Mouse (Mus musculus) stomach, embryonic 15.5 days (tissue): ENCODE results near the gene Dhcr24. TPM values are rescaled to one million over a fixed set of nuclear protein-coding genes. Genes with fewer than 3 reads are reported as not detected.
A peak's percentile ranks its signal among the peaks of the same experiment; 100 is the strongest.

ENCODE experiments used
- ATAC-seq: fragments of 200-750 bp; cut with Nextera tagmentation; 2 replicates; pipeline ENCODE4 v1.8.0; 2017; ENCODE audit warnings: low read depth, moderate number of reproducible peaks, moderate TSS enrichment; ENCODE audit not compliant: insufficient read depth, low FRiP score
- H3K27ac ChIP-seq: fragments of 300-500 bp; sonication (generic); 2 replicates; pipeline ENCODE4 v1.5.1; 2015; ENCODE audit warnings: mild to moderate bottlenecking, inconsistent platforms
- H3K27me3 ChIP-seq: fragments of 300-500 bp; sonication (generic); replicated peaks from 2 replicates; pipeline ENCODE4 v1.6.1; 2015; ENCODE audit warnings: inconsistent platforms
- H3K36me3 ChIP-seq: fragments of 300-500 bp; sonication (generic); 2 replicates; pipeline ENCODE4 v1.6.1; 2015; ENCODE audit warnings: inconsistent platforms
- H3K4me1 ChIP-seq: fragments of 300-500 bp; sonication (generic); 2 replicates; pipeline ENCODE4 v1.6.1; 2015; ENCODE audit warnings: inconsistent platforms
- H3K4me2 ChIP-seq: fragments of 300-500 bp; sonication (generic); 2 replicates; pipeline ENCODE4 v1.6.1; 2015; ENCODE audit warnings: mild to moderate bottlenecking, inconsistent platforms
- H3K4me3 ChIP-seq: fragments of 300-500 bp; sonication (generic); replicated peaks from 2 replicates; pipeline ENCODE4 v1.5.1; 2015; ENCODE audit warnings: inconsistent platforms
- H3K9ac ChIP-seq: fragments of 300-500 bp; sonication (generic); 2 replicates; pipeline ENCODE4 v1.6.1; 2015; ENCODE audit warnings: inconsistent platforms
- H3K9me3 ChIP-seq: fragments of 300-500 bp; sonication (generic); 2 replicates; pipeline ENCODE4 v1.6.1; 2016; ENCODE audit warnings: inconsistent platforms
- WGBS: fragments of 180-500 bp; shearing (Covaris S2); methylation state at CpG from one replicate; pipeline ENCODE4 v1.1.7; 2015; 5-methylcytosine and 5-hydroxymethylcytosine counted together
- polyA plus RNA-seq: library from polyadenylated mRNA; unstranded; fragments of >200 nt; fragmentation: Nextera tagmentation; extraction: Ambion mirVana; gene quantifications from 2 replicates; pipeline ENCODE4 v1.2.1, GENCODE M21; 2015

Dhcr24 gene
- polyA plus RNA-seq, 1 experiment from 2014 or later, result 7.7 TPM

DNA sequence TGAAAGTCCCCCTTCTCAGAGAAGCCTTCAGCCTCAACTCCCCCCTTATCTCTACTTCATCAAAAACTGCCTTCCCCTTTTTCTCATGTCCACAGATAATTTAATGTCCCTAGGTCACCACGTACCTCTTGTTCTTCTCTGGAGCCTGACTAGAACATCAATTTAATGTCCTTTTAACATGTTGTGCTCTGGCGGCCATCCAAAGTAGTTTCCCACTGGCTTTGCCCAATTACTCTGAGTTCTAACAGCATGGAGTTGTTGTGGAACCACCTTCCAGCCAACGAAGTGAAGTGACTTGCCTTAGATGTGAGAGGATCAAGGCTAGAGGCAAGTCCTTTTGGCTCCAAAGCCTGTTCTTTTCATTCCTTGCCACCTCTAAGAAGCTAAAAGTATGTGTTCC is 19.3 kb upstream of the Dhcr24 start:
- Histone ChIP-seq H3K9ac (no peak overlapping the region), H3K36me3 (no peaks in the 10 kb centered on the region), H3K9me3 (no peaks in the 10 kb centered on the region), H3K4me2 (no peak overlapping the region), H3K4me1 (no peaks in the 10 kb centered on the region), H3K27me3 (no peaks in the 10 kb centered on the region), H3K27ac (no peak overlapping the region), H3K4me3 (no peak overlapping the region)
- WGBS, result 44% methylated on average over 3 of the region's 3 CpGs
- no peak for ATAC-seq

DNA sequence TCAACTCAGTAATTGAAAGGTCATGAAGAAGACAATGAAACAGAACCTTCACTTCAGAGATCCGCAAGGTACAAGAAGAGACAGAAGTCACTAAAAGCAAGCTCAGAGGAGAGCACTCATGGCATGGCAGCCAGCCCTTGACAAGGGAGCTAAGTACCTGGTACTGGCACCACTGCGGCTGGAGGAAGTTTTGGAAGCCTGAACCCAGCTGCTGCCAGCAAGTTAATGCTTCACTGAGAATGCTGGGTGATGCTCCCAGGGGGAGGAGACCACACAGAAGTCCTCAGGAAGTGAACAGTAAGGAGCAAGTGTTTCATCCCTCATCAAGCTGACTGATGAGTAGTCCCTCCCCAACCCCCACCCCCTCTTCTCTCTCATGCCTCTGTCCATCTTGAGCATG is 18.6 kb upstream of the Dhcr24 start:
- 82% methylated on average over 2 of the region's 2 CpGs for WGBS
- no peaks in the 10 kb centered on the region for H3K4me1 ChIP-seq
- no peaks in the 10 kb centered on the region for H3K9me3 ChIP-seq
- ATAC-seq, result no peak
- H3K36me3 ChIP-seq, result no peaks in the 10 kb centered on the region
- H3K4me3 ChIP-seq, result no peak overlapping the region
- no peak overlapping the region for H3K27ac ChIP-seq
- H3K4me2 ChIP-seq, result no peak overlapping the region
- no peaks in the 10 kb centered on the region for H3K27me3 ChIP-seq
- H3K9ac ChIP-seq, result no peak overlapping the region

DNA sequence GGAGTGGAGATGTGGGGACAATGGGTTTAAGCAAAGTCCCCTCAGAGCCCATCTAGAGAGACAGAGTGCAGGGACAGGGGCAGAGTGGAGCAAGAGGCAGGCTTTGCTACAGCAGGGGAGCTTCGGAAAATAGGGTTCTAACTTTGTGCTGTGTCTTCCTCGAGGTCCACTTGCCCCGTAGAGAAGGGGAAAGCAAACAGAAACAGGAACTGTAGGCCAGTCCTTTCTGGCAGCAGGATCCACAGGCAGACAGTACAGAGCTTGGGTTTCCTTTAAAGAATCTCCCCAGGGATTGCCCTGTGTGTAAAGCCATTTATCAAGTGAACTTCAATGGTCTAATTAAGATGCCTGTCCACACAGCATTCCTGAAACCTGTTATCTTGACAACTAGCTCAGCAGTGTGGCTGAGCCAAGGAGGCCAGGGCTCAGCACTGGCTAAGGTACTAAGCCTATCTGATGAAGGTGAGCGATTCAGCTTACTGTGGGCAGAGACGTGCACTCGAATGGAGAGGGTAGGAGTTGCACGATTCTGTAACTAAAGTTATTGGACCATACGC is 14.9 kb upstream of the Dhcr24 start:
- no peak; the same call in 1 of the 2 replicates for ATAC-seq
- H3K27me3 ChIP-seq, result no peaks in the 10 kb centered on the region
- H3K9me3 ChIP-seq, result no peaks in the 10 kb centered on the region
- no peak overlapping the region for H3K9ac ChIP-seq
- no peak overlapping the region for H3K4me2 ChIP-seq
- H3K27ac ChIP-seq, result no peak overlapping the region
- WGBS, result 40% methylated on average over 8 of the region's 8 CpGs
- H3K4me3 ChIP-seq, result no peak overlapping the region
- no peaks in the 10 kb centered on the region for H3K4me1 ChIP-seq
- H3K36me3 ChIP-seq, result no peaks in the 10 kb centered on the region

DNA sequence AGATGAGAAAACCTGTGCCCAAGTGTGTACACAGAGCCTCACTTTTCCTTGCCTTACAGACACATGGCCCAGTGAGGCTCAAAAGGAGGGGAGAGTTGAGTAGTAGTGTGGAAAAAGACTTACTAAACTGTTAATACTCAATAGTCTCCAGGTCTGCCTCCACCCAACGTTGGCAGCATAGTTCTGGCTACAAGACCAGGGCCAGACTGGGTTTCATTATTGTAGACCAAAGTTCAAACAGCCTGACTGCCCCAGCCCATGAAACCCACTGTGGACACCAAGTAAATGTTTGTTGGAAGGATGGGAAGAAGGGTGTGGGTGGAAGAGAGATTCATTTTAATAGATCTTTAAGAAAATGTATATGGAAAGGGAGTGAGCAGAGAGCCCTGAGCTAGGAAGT is 13.9 kb upstream of the Dhcr24 start:
- WGBS, result 59% methylated on average over 1 of the region's 1 CpGs
- H3K27me3 ChIP-seq, result no peaks in the 10 kb centered on the region
- no peak for ATAC-seq

DNA sequence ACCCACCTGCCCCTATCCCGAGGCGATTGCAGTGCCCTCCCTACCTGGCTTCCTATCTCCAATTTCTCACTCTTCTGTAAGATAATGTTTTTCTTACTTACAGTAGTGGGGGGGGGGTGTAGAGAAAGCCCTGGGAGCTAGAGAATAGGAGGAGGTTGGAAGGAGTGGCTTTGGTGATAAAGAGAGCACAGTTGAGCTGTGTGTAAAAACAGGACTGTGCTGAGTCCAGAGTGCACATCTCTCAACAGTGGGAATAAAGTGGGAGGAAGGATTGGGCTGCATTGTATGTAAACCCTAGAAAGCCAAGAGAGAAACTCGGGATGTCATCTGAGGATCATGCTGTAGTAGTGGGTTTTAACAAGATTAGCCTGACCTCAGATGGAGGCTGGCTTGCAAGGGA is 12.7 kb upstream of the Dhcr24 start:
- WGBS, result 69% methylated on average over 3 of the region's 3 CpGs
- Histone ChIP-seq H3K27ac (no peak overlapping the region), H3K9ac (no peak overlapping the region), H3K4me2 (no peak overlapping the region), H3K4me3 (no peak overlapping the region), H3K4me1 (no peaks in the 10 kb centered on the region), H3K9me3 (no peaks in the 10 kb centered on the region), H3K36me3 (no peaks in the 10 kb centered on the region), H3K27me3 (no peaks in the 10 kb centered on the region)
- ATAC-seq, result no peak

More for the DNA sequence above, 13.9 kb upstream of the Dhcr24 start:
- H3K4me1 ChIP-seq, result no peaks in the 10 kb centered on the region
- no peak overlapping the region for H3K9ac ChIP-seq
- H3K4me3 ChIP-seq, result no peak overlapping the region
- H3K9me3 ChIP-seq, result no peaks in the 10 kb centered on the region
- no peaks in the 10 kb centered on the region for H3K36me3 ChIP-seq
- no peak overlapping the region for H3K27ac ChIP-seq
- H3K4me2 ChIP-seq, result no peak overlapping the region

DNA sequence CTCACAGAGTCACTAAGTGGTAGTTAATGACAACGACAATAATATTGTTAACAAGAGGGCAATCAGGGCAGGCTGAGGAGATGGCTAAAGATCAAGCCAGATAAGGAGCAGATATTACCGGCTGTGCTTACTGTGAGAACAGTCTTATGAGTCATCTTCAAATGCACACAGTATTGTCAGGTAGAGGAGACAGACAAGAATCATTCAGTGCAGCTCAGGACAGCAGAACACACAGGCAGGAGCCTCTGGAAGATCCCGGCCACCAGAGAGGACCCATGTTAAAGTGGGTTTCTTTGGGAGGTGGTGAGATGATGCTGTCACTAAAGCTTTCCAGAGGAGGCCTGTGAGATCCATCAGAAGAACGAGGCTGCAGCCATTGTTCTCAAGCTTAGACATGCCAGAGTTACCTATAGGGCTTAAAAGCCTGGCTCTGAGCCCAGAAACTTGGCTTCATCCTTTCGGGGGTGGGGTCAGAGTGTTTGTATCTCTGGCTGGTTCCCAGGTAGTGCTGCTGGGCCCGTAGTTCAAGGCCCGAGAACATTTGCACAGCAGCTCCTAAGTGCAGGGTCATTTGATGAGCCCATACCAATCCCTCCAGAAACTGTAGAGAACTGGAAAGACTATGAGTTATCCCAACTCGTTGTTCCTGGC is 10.2 kb upstream of the Dhcr24 start:
- 56% methylated on average over 8 of the region's 8 CpGs for WGBS
- no peaks in the 10 kb centered on the region for H3K9me3 ChIP-seq
- no peak for ATAC-seq
- no peak overlapping the region for H3K4me2 ChIP-seq
- no peak overlapping the region for H3K4me3 ChIP-seq
- H3K9ac ChIP-seq, result no peak overlapping the region
- H3K4me1 ChIP-seq, result no peaks in the 10 kb centered on the region
- H3K36me3 ChIP-seq, result no peaks in the 10 kb centered on the region
- H3K27ac ChIP-seq, result 0 out of 2 replicates have a peak overlapping the region, but pooled peaks have one; percentile 22
- no peaks in the 10 kb centered on the region for H3K27me3 ChIP-seq

DNA sequence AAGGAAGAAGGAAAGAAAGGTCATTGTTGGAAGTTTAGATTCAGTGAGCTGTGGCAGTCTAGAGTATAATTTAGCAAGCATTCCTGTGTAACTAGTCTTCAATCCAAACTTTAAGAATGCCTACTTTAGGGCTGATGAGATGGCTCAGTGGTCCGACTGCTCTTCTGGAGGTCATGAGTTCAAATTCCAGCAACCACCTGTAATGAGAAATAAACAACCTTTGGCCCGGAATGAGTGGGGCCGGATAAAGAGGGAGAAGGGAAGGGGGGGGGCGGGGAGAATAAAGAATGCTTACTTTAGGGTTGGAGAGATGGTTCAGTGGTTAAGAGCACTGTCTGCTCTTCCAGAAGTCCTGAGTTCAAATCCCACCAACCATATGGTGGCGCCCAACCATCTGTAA is 3.6 kb upstream of the Dhcr24 start:
- WGBS, result 64% methylated on average over 5 of the region's 5 CpGs
- H3K9ac ChIP-seq, result no peak overlapping the region
- ATAC-seq, result no peak

DNA sequence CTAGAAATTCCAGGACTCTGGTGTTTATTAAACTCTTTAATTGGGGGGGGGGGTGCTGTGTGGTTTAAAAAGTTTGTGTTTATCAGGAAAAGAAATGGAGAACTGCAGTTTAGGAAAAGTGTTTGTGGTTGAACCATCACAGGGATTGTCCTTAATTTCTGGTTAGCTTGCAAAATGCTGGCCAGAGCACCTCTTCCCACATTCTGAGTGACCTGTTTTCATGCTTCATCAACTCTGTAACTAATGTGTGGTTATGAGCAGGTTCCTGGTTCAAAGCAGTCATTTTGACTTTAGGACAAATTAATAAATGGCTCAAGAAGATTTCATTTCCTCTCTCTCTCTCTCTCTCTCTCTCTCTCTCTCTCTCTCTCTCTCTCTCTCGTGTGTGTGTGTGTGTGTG is 2.9 kb upstream of the Dhcr24 start:
- Histone ChIP-seq H3K9me3 (no peaks in the 10 kb centered on the region), H3K9ac (no peak overlapping the region), H3K4me2 (no peak overlapping the region), H3K27ac (no peak overlapping the region), H3K36me3 (no peaks in the 10 kb centered on the region), H3K27me3 (no peaks in the 10 kb centered on the region), H3K4me3 (no peak overlapping the region), H3K4me1 (peaks cover 20% of the 10 kb centered on the region)
- ATAC-seq, result no peak
- WGBS, result no CpG with 5 or more reads among the region's 1 CpGs

More for the DNA sequence above, 3.6 kb upstream of the Dhcr24 start:
- Histone ChIP-seq H3K36me3 (no peaks in the 10 kb centered on the region), H3K4me2 (no peak overlapping the region), H3K4me3 (no peak overlapping the region), H3K27ac (no peak overlapping the region), H3K9me3 (no peaks in the 10 kb centered on the region), H3K4me1 (peaks cover 14% of the 10 kb centered on the region), H3K27me3 (no peaks in the 10 kb centered on the region)

DNA sequence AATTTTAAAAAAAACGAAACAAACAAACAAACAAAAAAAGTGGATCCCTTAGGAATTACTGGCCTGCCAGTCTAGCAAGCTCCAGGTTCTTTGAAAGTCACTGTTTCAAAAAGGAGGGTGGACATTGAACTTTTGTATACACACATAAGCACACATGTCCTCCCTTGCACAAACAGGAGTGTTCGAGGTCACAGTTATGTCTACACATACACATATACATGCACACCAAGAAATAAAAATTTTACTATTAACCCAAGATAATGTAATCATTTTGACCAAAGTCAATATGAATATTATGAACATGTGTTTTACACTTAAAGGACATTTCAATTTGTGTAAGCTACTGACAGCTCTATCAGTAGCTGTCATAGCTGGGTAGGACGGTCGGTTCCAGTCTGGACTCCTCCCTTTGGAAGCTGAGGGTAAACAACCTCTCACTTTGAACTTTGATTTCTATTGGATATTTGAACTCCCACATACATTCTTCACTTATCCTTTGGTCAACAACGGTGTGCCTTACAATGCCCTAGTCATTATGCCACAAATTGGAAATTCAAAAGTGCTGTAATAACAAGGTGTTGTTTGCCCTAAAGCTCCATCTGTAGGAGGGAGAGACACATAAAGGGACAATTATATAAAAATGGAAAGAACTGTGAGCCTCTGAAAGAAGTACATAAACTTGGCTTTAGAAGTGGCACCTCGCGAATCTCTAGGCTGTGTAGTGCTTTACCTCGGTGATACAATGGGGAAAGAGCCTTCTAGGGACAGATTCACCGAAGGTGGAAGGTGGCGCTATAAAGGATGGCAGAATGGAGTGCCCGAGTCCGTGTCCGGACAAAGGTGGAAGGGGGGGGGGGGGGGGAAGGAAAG is 1.3 kb upstream of the Dhcr24 start:
- peaks cover 29% of the 10 kb centered on the region for H3K4me1 ChIP-seq
- no peak overlapping the region for H3K4me3 ChIP-seq
- no peaks in the 10 kb centered on the region for H3K36me3 ChIP-seq
- no peaks in the 10 kb centered on the region for H3K27me3 ChIP-seq
- H3K27ac ChIP-seq, result peak overlapping the region; percentile 88
- peak overlapping the region; percentile 93 for H3K4me2 ChIP-seq
- no peak overlapping the region for H3K9ac ChIP-seq
- 29% methylated on average over 13 of the region's 13 CpGs for WGBS
- no peak for ATAC-seq
- no peaks in the 10 kb centered on the region for H3K9me3 ChIP-seq

DNA sequence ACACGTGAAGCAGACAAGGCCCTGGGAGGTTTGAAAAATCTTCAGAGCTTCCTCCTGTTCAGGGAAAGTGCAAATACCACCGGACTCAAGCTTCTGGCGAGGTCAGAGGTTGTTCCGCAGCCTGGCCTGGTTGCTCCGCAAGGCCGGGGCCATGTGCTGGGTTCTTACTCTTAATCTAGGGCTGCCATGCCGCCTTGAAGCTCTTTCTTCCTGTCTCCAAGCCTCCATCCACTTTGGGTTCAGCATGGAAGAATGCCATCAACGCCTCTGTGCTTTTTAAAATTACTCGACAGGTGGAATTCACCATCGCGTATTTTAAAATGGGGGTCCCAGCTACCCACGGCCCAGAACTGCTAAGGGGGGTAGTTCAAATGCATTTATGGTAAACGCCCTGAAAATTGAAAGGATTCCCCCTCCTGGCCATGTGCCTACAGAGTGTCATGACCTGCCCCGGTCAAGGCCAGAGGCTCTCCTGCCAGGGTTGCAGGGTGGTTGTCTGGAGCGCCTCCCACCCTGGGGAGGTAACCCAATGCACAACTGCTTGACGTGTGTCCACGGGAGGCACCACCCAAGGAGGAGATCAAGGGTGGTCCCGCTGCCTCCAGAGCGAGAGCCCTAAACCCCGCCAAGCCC is 509 bp upstream of the Dhcr24 start:
- H3K4me2 ChIP-seq, result peak overlapping the region; percentile 93
- H3K27me3 ChIP-seq, result no peaks in the 10 kb centered on the region
- H3K9ac ChIP-seq, result 0 out of 2 replicates have a peak overlapping the region, but pooled peaks have one; percentile 25
- peaks cover 29% of the 10 kb centered on the region for H3K4me1 ChIP-seq
- ATAC-seq, result peak; percentile 59
- peak overlapping the region; percentile 88 for H3K27ac ChIP-seq
- 2% methylated on average over 20 of the region's 20 CpGs for WGBS
- 0 out of 2 replicates have a peak, but pooled peaks cover under 1% of the 10 kb centered on the region for H3K36me3 ChIP-seq
- H3K9me3 ChIP-seq, result no peaks in the 10 kb centered on the region
- H3K4me3 ChIP-seq, result peak overlapping the region; percentile 92

DNA sequence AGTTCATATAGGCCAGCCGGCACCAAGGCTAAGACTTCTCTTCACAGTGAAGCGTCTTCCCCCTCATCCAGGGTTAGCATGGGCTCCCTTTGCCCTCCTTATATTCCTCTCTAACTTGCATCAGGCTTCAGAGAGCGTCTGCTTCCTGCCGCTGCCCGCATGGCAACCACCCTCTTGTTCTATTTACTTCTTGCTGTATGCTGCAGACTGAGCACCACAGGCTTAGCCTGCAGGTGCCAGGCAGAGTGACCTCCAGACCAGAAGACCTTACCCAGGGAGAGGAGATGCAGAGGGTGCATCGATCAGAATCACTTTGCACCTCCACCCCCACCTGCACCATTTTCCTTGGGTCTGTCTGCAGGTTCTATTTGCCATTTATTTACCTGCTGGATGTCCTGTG is 1.2 kb downstream of the Dhcr24 start:
- Histone ChIP-seq H3K4me3 (peak overlapping the region; percentile 92), H3K27me3 (no peaks in the 10 kb centered on the region), H3K36me3 (0 out of 2 replicates have a peak, but pooled peaks cover 9% of the 10 kb centered on the region), H3K9me3 (no peaks in the 10 kb centered on the region), H3K4me2 (peak overlapping the region; percentile 93), H3K9ac (0 out of 2 replicates have a peak overlapping the region, but pooled peaks have one; percentile 76), H3K4me1 (peaks cover 29% of the 10 kb centered on the region), H3K27ac (0 out of 2 replicates have a peak overlapping the region, but pooled peaks have one; percentile 88)
- ATAC-seq, result no peak
- 5% methylated on average over 6 of the region's 6 CpGs for WGBS
